Mouse (Mus musculus) embryonic facial prominence, embryonic 14.5 days (tissue): ENCODE measurements at regions not wholly inside any gene's neighbourhood (a gene's known extent, or its start where the extent isn't known, plus 50 kb on each side); places are given as distances from the start of the nearest gene placed in this dataset.

ENCODE experiments used
- ATAC-seq: fragments of 200-750 bp; cut with Nextera tagmentation; 2 replicates; pipeline ENCODE4 v1.8.0; 2017; ENCODE audit warnings: low read depth, moderate number of reproducible peaks, moderate TSS enrichment
- DNase-seq: peaks from one replicate; pipeline ENCODE4 v3.0.0-alpha.2; 2015; ENCODE audit warnings: low spot score
- H3K27ac ChIP-seq: fragments of 300-500 bp; sonication (generic); replicated peaks from 2 replicates; pipeline ENCODE4 v1.5.1; 2014; ENCODE audit warnings: low read depth, mild to moderate bottlenecking, low read length, moderate library complexity
- H3K27me3 ChIP-seq: fragments of 300-500 bp; sonication (generic); replicated peaks from 2 replicates; pipeline ENCODE4 v1.6.1; 2014; ENCODE audit warnings: low read length; ENCODE audit not compliant: control insufficient read depth, insufficient read depth
- H3K36me3 ChIP-seq: fragments of 300-500 bp; sonication (generic); 2 replicates; pipeline ENCODE4 v1.6.1; 2014; ENCODE audit warnings: low read length, mixed read lengths; ENCODE audit not compliant: control insufficient read depth, insufficient read depth
- H3K4me1 ChIP-seq: fragments of 300-500 bp; sonication (generic); 2 replicates; pipeline ENCODE4 v1.6.1; 2014; ENCODE audit warnings: antibody characterized with exemption, low read length; ENCODE audit not compliant: control insufficient read depth, insufficient read depth
- H3K4me2 ChIP-seq: fragments of 300-500 bp; sonication (generic); 2 replicates; pipeline ENCODE4 v1.6.1; 2014; ENCODE audit warnings: low read depth, mild to moderate bottlenecking, low read length, moderate library complexity, mixed read lengths
- H3K4me3 ChIP-seq: fragments of 300-500 bp; sonication (generic); 2 replicates; pipeline ENCODE4 v1.5.1; 2014; ENCODE audit warnings: low read depth, mild to moderate bottlenecking, low read length
- H3K9ac ChIP-seq: fragments of 300-500 bp; sonication (generic); 2 replicates; pipeline ENCODE4 v1.6.1; 2014; ENCODE audit warnings: low read depth, mild to moderate bottlenecking, low read length, moderate library complexity, mixed read lengths
- H3K9me3 ChIP-seq: fragments of 300-500 bp; sonication (generic); 2 replicates; pipeline ENCODE4 v1.6.1; 2016; ENCODE audit warnings: low read length; ENCODE audit not compliant: control insufficient read depth
- WGBS: fragments of 180-500 bp; shearing (Covaris S2); extraction: QIAGEN DNeasy Blood & Tissue Kit; methylation state at CpG from one replicate; pipeline ENCODE4 v1.1.7; 2014; 5-methylcytosine and 5-hydroxymethylcytosine counted together

GRCm38 (mm10) chr17:89272141-89272540 is 71.7 kb upstream of the Fshr start:
- DNase-seq, result no peak

GRCm38 (mm10) chr17:89255687-89256086 is 55.2 kb upstream of the Fshr start:
- H3K4me2 ChIP-seq, result no peak overlapping the region
- no peaks in the 10 kb centered on the region for H3K9me3 ChIP-seq
- H3K4me3 ChIP-seq, result no peak overlapping the region
- H3K27me3 ChIP-seq, result no peaks in the 10 kb centered on the region
- WGBS, result 63% methylated on average over 3 of the region's 3 CpGs
- ATAC-seq (no peak), DNase-seq (no peak)
- no peak overlapping the region for H3K27ac ChIP-seq
- no peak overlapping the region for H3K9ac ChIP-seq
- no peaks in the 10 kb centered on the region for H3K36me3 ChIP-seq
- no peaks in the 10 kb centered on the region for H3K4me1 ChIP-seq

More at GRCm38 (mm10) chr17:89272141-89272540, 71.7 kb upstream of the Fshr start:
- H3K27ac ChIP-seq, result no peak overlapping the region
- no peaks in the 10 kb centered on the region for H3K4me1 ChIP-seq
- ATAC-seq, result no peak
- no peak overlapping the region for H3K4me2 ChIP-seq
- no peaks in the 10 kb centered on the region for H3K27me3 ChIP-seq
- H3K9me3 ChIP-seq, result no peaks in the 10 kb centered on the region
- H3K9ac ChIP-seq, result no peak overlapping the region
- H3K36me3 ChIP-seq, result no peaks in the 10 kb centered on the region
- no peak overlapping the region for H3K4me3 ChIP-seq

- 80% methylated on average over 5 of the region's 5 CpGs for WGBS
- Histone ChIP-seq H3K27me3 (no peaks in the 10 kb centered on the region), H3K4me1 (no peaks in the 10 kb centered on the region), H3K9me3 (no peaks in the 10 kb centered on the region), H3K4me2 (no peak overlapping the region), H3K36me3 (no peaks in the 10 kb centered on the region), H3K27ac (no peak overlapping the region), H3K4me3 (no peak overlapping the region), H3K9ac (no peak overlapping the region)
- ATAC-seq, result no peak
- no peak for DNase-seq
Measured at GRCm38 (mm10) chr17:89250811-89251210, 50.3 kb upstream of the Fshr start.
